Mouse (Mus musculus): ENCODE measurements at regions not wholly inside any gene's neighbourhood (a gene's known extent, or its start where the extent isn't known, plus 50 kb on each side); places are given as distances from the start of the nearest gene placed in this dataset.

GRCm38 (mm10) chr1:80131354-80131753 is 86.9 kb downstream of the Fam124b start:
- DNase-seq: no peak

GRCm38 (mm10) chr1:80123966-80124365 is 94.3 kb downstream of the Fam124b start:
- DNase-seq: no peak

- DNase-seq: no peak
Measured at GRCm38 (mm10) chr1:80115913-80116312, 102.4 kb downstream of the Fam124b start.

- DNase-seq: no peak
Measured at GRCm38 (mm10) chr1:80107747-80108476, 110.4 kb downstream of the Fam124b start.

- DNase-seq: peak in 1 of 2 experiments; percentile 56
Measured at GRCm38 (mm10) chr1:80106269-80106668, 112.0 kb downstream of the Fam124b start.

- no peak for DNase-seq
Measured at GRCm38 (mm10) chr1:80098266-80098665, 120.0 kb downstream of the Fam124b start.

GRCm38 (mm10) chr1:80091800-80092199 is 126.5 kb downstream of the Fam124b start:
- DNase-seq: no peak

- DNase-seq: no peak
Measured at GRCm38 (mm10) chr1:80091350-80091749, 126.9 kb downstream of the Fam124b start.

GRCm38 (mm10) chr1:80088651-80089050 is 129.6 kb downstream of the Fam124b start:
- no peak for DNase-seq

GRCm38 (mm10) chr1:80076357-80076756 is 141.9 kb downstream of the Fam124b start:
- DNase-seq: no peak

- DNase-seq: no peak
Measured at GRCm38 (mm10) chr1:80074376-80074775, 143.9 kb downstream of the Fam124b start.

GRCm38 (mm10) chr1:80073950-80074349 is 144.3 kb downstream of the Fam124b start:
- DNase-seq: no peak

- peak; percentile 43 to 51 for DNase-seq
Measured at GRCm38 (mm10) chr1:80069141-80069540, 149.1 kb downstream of the Fam124b start.

- no peak for DNase-seq
Measured at GRCm38 (mm10) chr1:80062121-80062520, 156.2 kb downstream of the Fam124b start.

- no peak for DNase-seq
Measured at GRCm38 (mm10) chr1:80061632-80062031, 156.6 kb downstream of the Fam124b start.

- DNase-seq: no peak
Measured at GRCm38 (mm10) chr1:80045141-80045540, 173.1 kb downstream of the Fam124b start.

GRCm38 (mm10) chr1:80040409-80040808 is 177.9 kb downstream of the Fam124b start:
- no peak for DNase-seq

GRCm38 (mm10) chr1:80039891-80040290 is 178.4 kb downstream of the Fam124b start:
- DNase-seq: no peak

- no peak for DNase-seq
Measured at GRCm38 (mm10) chr1:80039161-80039560, 178.2 kb upstream of the Serpine2 start.

- DNase-seq: no peak
Measured at GRCm38 (mm10) chr1:80038059-80038458, 177.1 kb upstream of the Serpine2 start.

- DNase-seq: peak; percentile 43 to 66
Measured at GRCm38 (mm10) chr1:80036436-80036835, 175.5 kb upstream of the Serpine2 start.

- no peak for DNase-seq
Measured at GRCm38 (mm10) chr1:80033522-80033921, 172.5 kb upstream of the Serpine2 start.

GRCm38 (mm10) chr1:80033121-80033520 is 172.1 kb upstream of the Serpine2 start:
- DNase-seq: no peak

- DNase-seq: no peak
Measured at GRCm38 (mm10) chr1:80032464-80032863, 171.5 kb upstream of the Serpine2 start.

All from adrenal gland, postnatal 36 days (tissue).